Mouse (Mus musculus) naive thymus-derived CD4-positive, alpha-beta T cell, adult 2 months (primary cell): ENCODE data around the gene Adam3.

Experiments used
- DNase-seq: peaks from one replicate; pipeline ENCODE4 v3.0.0-alpha.2; 2011; ENCODE audit warnings: low read depth

The Adam3 gene

DNA sequence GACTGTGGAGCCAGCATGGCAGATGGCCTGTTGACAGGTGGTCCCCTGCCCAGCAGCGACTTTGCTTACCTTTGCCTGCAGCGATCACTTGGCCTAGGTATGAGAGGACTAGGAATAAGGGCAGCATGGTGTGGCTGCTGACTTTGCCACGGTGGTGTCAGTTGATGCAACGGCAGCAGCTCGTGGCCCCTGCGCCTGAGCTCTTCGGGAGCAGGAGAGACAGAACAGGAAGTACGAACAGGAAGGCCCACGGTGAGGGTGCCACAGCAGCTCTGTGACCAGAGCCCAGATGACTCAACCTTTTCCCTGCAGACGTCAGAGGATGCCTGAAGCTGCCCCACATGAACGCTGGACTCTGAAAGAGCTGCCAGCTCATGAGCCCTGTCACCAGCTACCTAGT, at the start of gene Adam3:
Adam3 (minus strand) TSS at position 223 of the 400 bp plus-strand sequence.
- no peak for DNase-seq

DNA sequence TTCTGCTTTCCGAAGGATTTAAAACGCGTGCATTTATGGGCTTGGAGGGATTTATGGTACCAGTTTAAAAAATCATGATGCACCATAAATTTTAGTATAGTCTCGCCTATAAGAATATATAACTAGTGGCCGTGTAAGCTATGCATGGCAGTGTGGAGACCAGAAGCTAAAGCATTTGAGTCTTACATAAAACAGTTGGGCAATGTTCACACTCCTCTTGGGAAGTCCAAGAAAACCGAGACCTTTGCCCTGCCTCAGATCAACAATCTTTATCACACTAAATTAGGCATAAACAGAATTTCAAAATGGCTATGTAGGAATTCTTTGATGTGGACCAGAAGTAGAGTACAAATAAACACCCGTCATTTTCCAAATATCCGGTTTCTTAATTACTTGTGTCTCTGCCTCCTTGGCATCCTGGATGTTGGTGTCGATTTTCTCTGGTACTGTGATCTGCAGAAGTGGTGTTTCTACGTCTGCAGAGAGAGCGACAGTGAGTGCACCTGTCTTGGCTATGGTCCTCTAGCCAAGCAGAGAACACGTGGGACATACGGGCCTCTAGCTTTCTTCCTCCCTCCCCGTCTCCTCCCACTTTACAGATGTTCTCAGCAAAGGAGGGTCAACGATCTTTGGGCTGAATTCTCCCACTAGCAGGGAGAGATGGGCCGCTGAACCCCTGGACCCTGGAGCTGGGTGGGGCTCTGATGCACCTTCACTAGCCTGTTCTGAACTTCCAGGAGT, 596 bp downstream of the Adam3 start:
- DNase-seq = no peak
